In the genomic region with DNA sequence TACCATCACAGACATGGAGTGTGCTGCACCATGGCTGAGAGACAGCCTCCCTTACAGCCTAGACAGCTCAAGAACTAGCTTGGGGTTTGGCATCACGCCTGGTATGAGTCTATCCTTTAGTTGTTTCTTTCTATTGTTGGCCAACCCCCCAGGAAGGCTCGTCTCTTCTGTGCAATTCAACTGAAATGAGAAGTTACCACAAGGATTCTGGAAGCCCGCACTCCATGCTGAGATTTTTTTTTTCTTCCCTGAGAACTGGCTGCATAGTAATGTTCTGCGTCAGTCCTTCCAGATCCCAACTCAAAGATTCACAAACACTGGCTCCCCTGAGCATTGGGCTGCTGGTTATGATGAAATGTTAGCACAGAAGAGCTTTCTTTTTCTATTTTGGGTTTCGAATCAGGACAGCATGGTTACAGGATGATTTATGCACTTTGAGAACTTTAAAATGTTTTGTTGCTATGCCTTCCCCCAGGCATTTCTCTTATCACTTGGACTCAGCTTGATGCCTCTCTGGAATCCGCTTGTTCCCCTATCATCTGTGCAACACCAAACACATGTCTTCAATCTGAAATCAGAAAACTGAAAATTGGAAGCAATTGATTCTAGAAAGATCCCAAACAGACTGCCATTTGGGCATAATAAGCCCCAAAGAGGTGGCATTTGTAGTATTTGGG, we compare ENCODE assay signal across 12 mouse cellular contexts. TPM values are rescaled to one million over a fixed set of nuclear protein-coding genes. Genes with fewer than 3 reads are reported as not detected.
DNase-seq lines count a peak whose midpoint lies in the region; ATAC-seq and TF ChIP-seq lines count a peak whose summit lies in the region.
"Had no signal": no experiment of that assay in that cellular context is flagged by ENCODE, and none has a peak within 500 bp of the region (broad histone marks: within the 10 kb centered on the region; RNA-seq: fewer than 3 reads in every experiment).

No protein-coding gene starts in this region.

- no peak for TF ChIP-seq CTCF in midbrain, postnatal 0 days (IDR thresholded peaks at IDR 0.05)

- no peak overlapping the region for H3K9ac ChIP-seq in midbrain, postnatal 0 days (replicated peaks; ENCODE audit: low read length, poor library complexity, severe bottlenecking)
- H3K9ac ChIP-seq in midbrain, embryonic 13.5 days (replicated peaks), result no peak overlapping the region
- H3K9ac ChIP-seq: forebrain, embryonic 15.5 days had no signal

- peak; percentile 7 for DNase-seq in adrenal gland, postnatal 14 days
- DNase-seq in adrenal gland, adult 8-10 months, result no peak
- DNase-seq in midbrain, postnatal 0 days (ENCODE audit: low spot score), result peak; percentile 42
- DNase-seq in heart, adult 8-10 months (ENCODE audit: low spot score), result peak; percentile 68
- DNase-seq in lung, postnatal 4 days, result peak; percentile 30 to 46
- no peak for DNase-seq in liver
- DNase-seq: cerebellum, adult 9-11 months had no signal

- H3K9me3 ChIP-seq in midbrain, postnatal 0 days (ENCODE audit: low read length), result no peaks in the 10 kb centered on the region
- no peaks in the 10 kb centered on the region for H3K9me3 ChIP-seq in midbrain, embryonic 13.5 days
- H3K9me3 ChIP-seq: forebrain, embryonic 15.5 days had no signal

- 58% methylated on average over 6 of the region's 6 CpGs for WGBS in midbrain, postnatal 0 days
- WGBS in midbrain, embryonic 13.5 days, result 79% methylated on average over 6 of the region's 6 CpGs

- 0 out of 2 replicates have a peak, but pooled peaks have one; percentile 49 for ATAC-seq in midbrain, postnatal 0 days (ENCODE audit: low FRiP score)
- ATAC-seq in midbrain, embryonic 13.5 days, result no peak
- no peak for ATAC-seq in megakaryocyte progenitor cell, adult 5-6 weeks (replicated peaks; ENCODE audit: poor library complexity)
- ATAC-seq: forebrain, embryonic 15.5 days; inflammation-experienced regulatory T-cells, adult 6 months had no signal

- H3K27me3 ChIP-seq in midbrain, postnatal 0 days (ENCODE audit: insufficient read depth, low read length), result no peaks in the 10 kb centered on the region
- no peaks in the 10 kb centered on the region for H3K27me3 ChIP-seq in midbrain, embryonic 13.5 days
- H3K27me3 ChIP-seq: forebrain, embryonic 15.5 days had no signal

- no peak overlapping the region for H3K4me2 ChIP-seq in midbrain, postnatal 0 days (ENCODE audit: low read depth, low read length, poor library complexity, severe bottlenecking)
- H3K4me2 ChIP-seq in midbrain, embryonic 13.5 days (replicated peaks), result no peak overlapping the region
- H3K4me2 ChIP-seq: forebrain, embryonic 15.5 days had no signal

- H3K4me1 ChIP-seq in midbrain, postnatal 0 days (ENCODE audit: insufficient read depth, low read length), result no peaks in the 10 kb centered on the region
- no peaks in the 10 kb centered on the region for H3K4me1 ChIP-seq in midbrain, embryonic 13.5 days (replicated peaks)
- H3K4me1 ChIP-seq: forebrain, embryonic 15.5 days had no signal

- H3K27ac ChIP-seq in midbrain, postnatal 0 days (ENCODE audit: low read depth, low read length), result no peak overlapping the region
- no peak overlapping the region for H3K27ac ChIP-seq in midbrain, embryonic 13.5 days
- H3K27ac ChIP-seq: forebrain, embryonic 15.5 days; macrophage had no signal

- H3K4me3 ChIP-seq in midbrain, postnatal 0 days (ENCODE audit: low read depth, low read length), result no peak overlapping the region
- no peak overlapping the region for H3K4me3 ChIP-seq in midbrain, embryonic 13.5 days (replicated peaks)
- H3K4me3 ChIP-seq: forebrain, embryonic 15.5 days had no signal

- no peaks in the 10 kb centered on the region for H3K36me3 ChIP-seq in midbrain, postnatal 0 days (ENCODE audit: insufficient read depth, low read length)
- no peaks in the 10 kb centered on the region for H3K36me3 ChIP-seq in midbrain, embryonic 13.5 days
- H3K36me3 ChIP-seq: forebrain, embryonic 15.5 days had no signal

RNA-seq across cellular contexts. Expression of a gene that starts 29.7 kb away (rescaled TPM):
- total RNA-seq in adrenal gland, postnatal 14 days (2021), result 3.2 and 5.6 TPM in 2 replicates
- 1 to 10 TPM; 5.4 to 9.5 (median 7.3) TPM for total RNA-seq in adrenal gland, adult 8-10 months (2022)
- total RNA-seq in midbrain, postnatal 0 days (2014; rRNA removed), result 163 and 167 TPM in 2 replicates
- 38.2 and 41.2 TPM in 2 replicates for polyA plus RNA-seq in midbrain, postnatal 0 days (2015; fragmentation: Nextera tagmentation; extraction: Ambion mirVana)
- polyA plus RNA-seq in midbrain, embryonic 13.5 days (2015; fragmentation: Nextera tagmentation; extraction: Ambion mirVana), result 12.9 and 14.6 TPM in 2 replicates
- under 1 TPM; 0.09 to 0.32 (median 0.17) TPM for total RNA-seq in heart, adult 8-10 months (2022)
- total RNA-seq in megakaryocyte progenitor cell, adult 5-6 weeks (2015), result 0.02 TPM in 1 of 2 replicates, not detected in the other
- 0.08 TPM in 1 of 2 replicates, not detected in the other for total RNA-seq in megakaryocyte progenitor cell, adult 5-6 weeks (2017)

Comparison
In these comparisons a context has a peak if more than half of its experiments do, and no peak if none do; other contexts are left out.
1. DNase-seq: peak in adrenal gland, postnatal 14 days (single experiment), midbrain, postnatal 0 days (single experiment), heart, adult 8-10 months (single experiment) and lung, postnatal 4 days (2 of 2); none in adrenal gland, adult 8-10 months (single experiment) and liver (single experiment).
2. RNA of a gene that starts 29.7 kb away (total RNA-seq): 163 to 167 TPM in midbrain, postnatal 0 days; 5.4 to 9.5 TPM in adrenal gland, adult 8-10 months, 3.2 to 5.6 TPM in adrenal gland, postnatal 14 days, 0.09 to 0.32 TPM in heart, adult 8-10 months and 0.02 to 0.08 TPM in megakaryocyte progenitor cell, adult 5-6 weeks; every median in the first group is over 10 times any median in the second.